Mouse (Mus musculus) left cerebral cortex, postnatal 25 days (tissue): ENCODE results near the gene Inafm2. TPM values are rescaled to one million over a fixed set of nuclear protein-coding genes. Genes with fewer than 3 reads are reported as not detected.

Source experiments
- DNase-seq, 2 experiments: peaks; one replicate each; pipeline ENCODE4 v3.0.0; 2022; ENCODE audit warnings: low spot score in 2 of 2, mixed read lengths in 1 of 2
- intact Hi-C: fragments of 180-260 bp; cut with DNase I; formaldehyde crosslinking; loops from one replicate; pipeline ENCODE4 v1.15.1; 2025
- total RNA-seq, 2 experiments: library from RNA; stranded (reverse); gene quantifications; 2 replicates each; pipeline ENCODE4 v1.2.3; 2021

Inafm2 gene
- 10 to 100 TPM; 38.3 to 39.7 TPM for total RNA-seq

DNA sequence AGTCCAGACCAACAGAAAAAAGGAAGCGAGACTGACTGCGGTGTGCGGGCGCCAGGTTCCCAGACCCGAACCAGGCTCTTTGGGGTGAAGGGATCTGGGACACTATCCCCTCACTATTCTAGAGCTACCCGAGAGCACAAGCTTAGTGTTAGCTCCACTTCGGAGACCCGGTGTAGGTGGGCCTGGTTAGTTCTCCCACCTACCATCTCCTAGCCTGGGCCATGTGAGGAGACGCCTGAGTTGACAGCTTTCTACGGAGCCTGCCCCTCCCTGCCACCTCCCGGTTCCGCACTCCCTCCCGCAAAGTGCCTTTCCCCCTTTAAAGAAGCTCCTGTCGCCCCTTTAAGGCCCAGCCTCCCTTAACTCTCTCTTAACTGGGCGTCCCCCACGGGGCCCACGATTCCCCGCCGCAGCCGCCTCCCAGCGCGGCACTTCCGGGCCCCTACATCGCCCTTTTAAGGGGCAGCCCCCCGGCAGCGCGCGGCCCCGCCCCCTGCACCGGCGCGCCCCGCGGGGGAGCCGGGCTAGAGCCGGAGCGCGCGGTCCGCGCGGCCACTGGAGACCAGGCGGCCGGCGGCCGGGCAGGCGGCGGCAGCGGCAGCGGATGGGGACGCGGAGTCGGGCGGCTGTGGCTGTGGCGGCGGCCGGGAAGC lies at the start of gene Inafm2:
Gene Inafm2, plus strand, starts transcription at position 527 of the 653 bp plus-strand sequence.
- DNase-seq = peak; percentile 91 to 94
- intact Hi-C loops = loop anchor here (2.0 to 5.0 kb wide), 2 partner anchors 43 to 137 kb away; partner anchors contain the start of gene Ankrd63

DNA sequence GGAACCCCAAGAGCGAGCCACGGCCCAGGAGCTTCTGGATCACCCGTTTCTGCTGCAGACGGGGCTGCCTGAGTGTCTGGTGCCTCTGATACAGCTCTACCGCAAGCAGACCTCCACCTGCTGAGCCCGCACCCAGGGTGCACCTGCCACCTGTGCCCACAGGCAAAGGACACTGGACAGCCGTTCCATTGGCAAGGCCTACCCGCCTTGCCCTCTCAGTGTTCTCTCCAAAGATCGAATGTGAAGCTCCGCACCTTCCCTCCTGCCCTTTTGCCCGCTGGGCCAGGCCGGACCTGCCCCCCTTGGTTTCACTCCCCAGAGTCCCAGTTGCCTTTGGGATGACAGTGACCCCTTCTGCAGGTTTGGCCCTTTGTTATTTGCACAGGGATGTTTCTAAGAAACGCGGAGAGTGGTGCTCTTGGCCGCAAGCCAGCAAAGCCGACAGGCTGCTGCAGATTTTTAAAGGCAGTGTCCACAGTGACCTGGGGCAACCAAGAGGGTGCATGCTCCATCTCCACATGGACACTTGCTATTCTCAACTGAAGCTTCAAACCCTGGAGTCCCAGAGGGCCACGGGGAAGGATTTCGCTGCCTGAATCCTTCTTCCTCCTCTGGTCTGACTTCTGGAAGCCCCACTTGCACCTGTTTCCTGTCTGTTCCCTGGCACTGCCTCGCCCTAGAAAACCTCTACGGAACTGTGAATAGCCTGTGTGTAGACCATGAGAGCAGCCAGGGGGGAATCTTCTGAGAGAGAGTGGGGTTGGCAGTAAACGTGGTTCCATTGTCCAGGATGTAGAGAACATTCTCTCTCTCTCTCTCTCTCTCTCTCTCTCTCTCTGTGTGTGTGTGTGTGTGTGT lies 48.9 kb upstream of the Inafm2 start:
- DNase-seq = no peak
- intact Hi-C loops = loop anchor here (2.0 kb wide), 1 partner anchor 432 kb away; no protein-coding TSS in a partner anchor

DNA sequence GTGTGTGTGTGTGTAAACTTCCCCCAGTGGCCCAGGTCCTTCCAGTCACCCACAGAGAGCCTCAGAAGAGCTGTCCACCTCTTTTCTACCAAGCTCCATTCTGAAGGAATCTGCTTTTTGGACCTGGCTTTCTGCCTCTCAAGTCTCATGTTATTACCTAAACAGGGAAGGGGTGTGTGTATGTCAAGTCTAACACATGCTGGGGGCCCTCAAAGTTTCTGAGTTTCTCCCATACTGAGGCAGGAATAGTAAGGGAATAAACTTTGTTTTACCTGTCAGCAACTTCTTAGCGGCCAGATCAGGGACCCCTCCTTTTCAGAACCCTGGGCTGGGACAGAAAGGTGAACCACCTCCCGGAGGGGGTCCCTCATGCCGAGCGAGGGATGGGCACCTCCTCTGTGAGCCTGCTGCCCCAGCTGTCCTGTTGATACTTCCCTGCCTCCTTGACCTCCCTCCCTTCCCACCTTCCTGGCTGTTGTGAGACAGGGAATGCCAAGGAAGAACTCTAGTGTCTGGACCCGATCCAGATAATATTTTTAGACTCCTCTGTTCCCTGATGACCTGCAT lies 48.2 kb upstream of the Inafm2 start:
- intact Hi-C loops = loop anchor here (2.0 kb wide), 1 partner anchor 433 kb away; no protein-coding TSS in a partner anchor
- no peak for DNase-seq

DNA sequence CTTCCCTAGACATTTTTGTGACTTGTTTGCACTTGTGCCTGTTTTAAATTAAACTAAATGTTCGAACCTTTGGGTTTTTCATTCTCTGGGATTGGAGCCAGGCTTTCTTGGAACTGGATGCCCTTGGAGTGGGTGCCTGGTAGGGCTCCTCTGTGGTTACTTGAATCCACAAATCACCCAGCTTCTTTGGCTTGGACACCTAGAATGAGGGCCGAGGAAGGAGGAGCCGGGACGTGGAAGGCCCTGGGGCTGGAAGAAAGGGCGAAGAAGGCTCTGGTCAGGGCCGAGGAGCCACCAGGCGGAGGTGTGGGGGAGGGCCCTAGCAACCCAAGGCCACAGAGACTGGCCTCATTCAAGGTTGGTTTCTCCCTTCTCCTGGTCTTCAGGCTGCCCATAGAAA lies 47.6 kb upstream of the Inafm2 start:
- intact Hi-C loops = loop anchor here (2.0 kb wide), 1 partner anchor 433 kb away; no protein-coding TSS in a partner anchor
- no peak for DNase-seq

DNA sequence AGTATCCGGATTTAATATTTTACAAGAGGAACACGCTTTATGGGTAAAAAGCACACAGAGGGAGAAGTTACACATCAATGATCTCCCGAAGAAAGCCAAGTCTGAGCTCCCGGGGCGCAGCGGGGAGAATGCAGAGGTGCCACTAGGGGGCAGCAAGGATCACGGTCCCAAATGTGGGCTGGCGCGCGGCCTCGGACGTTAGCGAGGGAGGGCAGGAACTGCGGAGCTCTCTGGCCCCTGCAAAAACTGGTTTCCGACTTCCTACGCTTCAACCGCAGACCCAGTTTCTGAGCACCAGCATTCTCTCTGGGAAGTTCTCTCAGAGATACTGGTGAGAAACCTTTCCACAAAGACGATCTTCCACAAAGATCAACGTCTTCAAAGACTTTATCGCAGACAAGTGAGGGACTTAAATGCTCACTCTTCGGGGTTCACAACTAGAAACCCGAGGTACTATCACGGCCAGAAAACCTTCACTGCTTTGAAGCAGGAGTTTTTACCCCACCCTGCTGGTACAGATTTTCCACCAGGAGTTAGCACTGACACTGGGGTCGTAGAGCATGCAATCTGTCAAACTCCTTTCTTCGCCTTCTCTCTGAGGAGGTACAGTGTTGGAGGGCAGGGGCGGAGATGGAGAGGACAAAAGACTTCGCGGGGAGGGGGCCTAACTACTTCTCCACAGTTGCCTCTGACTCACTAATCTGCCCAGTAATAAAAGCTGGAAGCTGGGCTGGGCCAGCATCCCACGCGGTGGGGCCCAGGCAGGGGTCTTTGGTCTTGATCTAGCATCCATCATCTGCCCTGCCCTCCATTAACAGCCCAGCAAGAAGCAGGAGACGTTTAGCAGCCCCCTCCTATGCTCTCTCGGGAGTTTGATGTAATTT lies 45.1 kb upstream of the Inafm2 start:
- DNase-seq = peak; percentile 72 to 74
- intact Hi-C loops = loop anchor here (2.0 to 5.0 kb wide), 2 partner anchors 47 to 182 kb away; partner anchors contain the start of gene Inafm2

DNA sequence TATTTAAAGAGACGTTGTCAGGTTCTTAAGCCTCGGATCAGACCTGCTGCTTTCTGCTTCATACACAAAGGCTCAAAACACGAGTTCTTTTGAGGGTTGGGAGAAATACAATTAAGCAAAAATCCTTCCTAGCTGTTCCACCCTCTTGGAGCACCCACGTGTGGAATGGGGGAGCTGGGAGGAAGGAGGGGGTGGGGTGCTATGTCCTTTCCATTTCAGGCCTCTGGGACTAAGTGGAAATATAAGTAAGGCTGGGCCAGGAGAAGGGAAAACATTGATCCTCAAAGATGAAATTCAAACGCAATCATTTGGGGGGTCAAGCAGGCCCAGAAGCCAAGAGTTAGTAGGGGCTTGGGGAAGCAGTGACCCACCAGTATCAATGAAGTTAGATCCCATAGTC lies 44.4 kb upstream of the Inafm2 start:
- intact Hi-C loops = loop anchor here (2.0 to 5.0 kb wide), 2 partner anchors 46 to 182 kb away; partner anchors contain the start of gene Inafm2
- peak in 1 of 2 experiments; percentile 40 for DNase-seq

DNA sequence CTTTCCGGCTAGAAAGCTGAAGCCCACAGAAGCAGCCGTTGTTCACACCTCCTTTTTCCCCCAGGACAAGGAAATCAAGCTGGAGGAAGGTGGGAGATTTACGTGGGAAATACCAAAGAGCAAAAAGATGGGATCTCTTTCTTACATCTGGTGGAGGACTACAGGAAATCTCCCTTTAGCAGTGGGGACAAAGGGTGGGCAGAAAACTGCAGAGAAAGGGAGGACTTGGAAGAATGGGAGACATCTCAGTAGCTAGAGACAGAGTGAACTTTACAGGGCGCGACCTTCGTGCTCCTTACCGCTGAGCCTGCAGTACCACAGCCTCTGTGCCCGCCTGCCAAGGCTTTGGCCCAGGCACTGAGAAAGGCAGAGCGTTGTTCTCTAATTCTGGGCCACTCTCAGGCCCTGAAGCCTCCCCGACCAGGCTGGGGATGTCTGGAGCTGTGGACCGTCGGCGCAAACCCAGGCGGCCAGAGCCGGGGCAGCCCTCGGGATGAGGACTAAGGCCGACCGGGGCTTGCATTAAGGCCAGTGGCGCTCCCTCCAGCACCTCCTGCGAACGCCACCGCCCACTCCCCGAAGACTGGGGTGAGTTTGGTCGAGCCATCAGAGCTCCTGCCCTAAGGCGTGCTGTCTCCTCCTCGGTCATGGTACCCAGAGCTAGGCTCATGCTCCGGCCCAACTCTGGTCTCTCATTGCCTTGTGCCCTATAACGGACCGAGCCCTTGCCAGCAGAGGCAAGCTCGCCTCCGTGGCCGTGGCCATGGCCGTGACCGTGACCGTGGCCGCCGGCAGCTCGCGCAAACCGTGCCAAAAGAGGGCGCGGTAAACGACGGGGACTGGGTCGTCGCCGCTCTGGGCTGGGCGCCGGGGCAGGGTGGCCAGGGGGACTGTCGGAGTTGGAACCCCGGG lies 43.3 kb upstream of the Inafm2 start:
- no peak for DNase-seq
- intact Hi-C loops = loop anchor here (1.0 to 5.0 kb wide), 3 partner anchors 28 to 181 kb away; partner anchors contain the start of gene Inafm2

DNA sequence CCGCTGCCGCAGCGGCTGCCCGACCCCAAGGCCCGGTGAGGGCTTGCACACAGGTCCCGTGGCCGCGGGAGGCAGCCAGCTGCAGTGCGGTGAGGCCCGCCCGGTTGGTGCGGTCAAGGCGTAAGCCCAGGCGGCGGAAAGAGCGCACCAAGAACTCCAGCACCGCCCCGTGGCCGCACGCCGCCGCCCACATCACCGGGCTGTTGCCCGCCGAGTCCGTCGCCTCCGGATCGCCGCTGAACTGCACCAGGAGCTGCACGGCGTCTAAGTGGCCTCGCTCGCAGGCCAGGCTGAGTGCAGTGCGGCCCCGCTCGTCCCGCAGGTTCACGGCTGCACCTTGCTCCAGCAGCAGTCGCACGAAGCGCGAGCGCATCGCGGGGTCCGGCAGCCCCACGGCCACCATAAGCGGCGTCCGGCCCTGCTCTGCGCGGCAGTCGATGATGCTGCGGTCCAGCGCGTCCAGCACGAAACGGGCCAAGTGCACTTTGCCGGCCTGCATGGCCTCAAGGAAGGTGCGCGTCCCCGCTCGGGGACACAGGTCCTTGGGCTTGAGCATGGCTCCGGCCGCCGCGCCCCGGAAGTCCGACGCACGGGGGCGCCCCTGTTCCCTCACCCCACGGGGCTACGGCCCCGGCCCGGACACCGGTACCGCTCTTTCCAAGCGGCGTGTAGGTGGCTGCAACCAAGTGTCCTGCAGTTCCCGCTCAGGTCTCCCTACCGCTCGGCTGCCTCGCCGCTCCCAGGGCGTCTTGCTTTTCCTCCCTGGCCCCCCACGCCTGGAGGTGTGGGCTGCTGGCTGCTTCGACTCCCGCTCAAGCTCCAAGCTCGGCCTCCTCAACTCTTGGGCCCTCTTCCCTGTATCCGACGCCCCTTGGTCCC lies 42.4 kb upstream of the Inafm2 start:
- no peak for DNase-seq
- intact Hi-C loops = loop anchor here (1.0 to 5.0 kb wide), 2 partner anchors 27 to 44 kb away; partner anchors contain the start of gene Inafm2

DNA sequence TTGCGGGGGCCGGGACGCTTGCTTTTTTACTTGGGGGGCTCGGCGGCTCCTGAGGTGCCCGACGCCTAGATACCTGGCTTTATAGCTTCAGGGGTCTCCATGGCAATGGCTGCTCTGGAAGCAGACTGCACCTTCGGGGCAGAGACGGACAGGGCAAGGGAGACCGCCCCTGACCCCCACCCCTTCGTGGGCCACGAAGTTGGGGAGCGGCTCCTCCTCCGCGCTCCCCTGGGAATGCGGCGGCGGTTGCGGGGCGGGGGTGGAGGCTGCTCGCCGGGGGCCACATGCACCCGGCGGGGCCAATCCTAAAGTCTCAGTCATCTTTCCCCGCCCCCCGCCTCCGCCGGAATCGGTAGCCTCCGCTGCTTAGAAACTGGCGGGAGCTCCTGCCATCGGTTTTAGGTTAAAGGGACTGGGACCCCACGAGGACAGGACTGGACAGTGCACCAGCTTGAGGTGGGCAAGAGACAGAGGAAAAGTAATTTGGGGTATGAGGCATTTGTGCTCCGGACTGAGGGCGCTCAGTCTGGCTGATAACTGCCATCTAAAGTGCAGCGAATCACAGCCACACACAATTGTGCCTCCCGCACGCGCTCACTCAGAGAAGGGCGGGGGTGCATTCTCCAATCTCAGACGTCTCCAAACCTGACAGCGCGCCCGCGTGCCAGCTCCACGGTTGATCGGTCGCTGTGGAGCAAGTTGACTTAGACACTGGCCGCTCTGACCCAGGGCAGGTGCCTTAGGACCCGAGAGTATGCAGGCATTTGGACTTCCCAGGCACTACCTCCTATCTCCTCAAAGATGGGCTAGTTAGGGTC lies 41.4 kb upstream of the Inafm2 start, which contains the start of gene Ankrd63:
Gene Ankrd63, minus strand, starts transcription at position 51 of the 818 bp plus-strand sequence.
- peak in 1 of 2 experiments; percentile 48 for DNase-seq
- intact Hi-C loops = loop anchor here (5.0 kb wide), 1 partner anchor 43 kb away; the partner anchor contains the start of gene Inafm2

DNA sequence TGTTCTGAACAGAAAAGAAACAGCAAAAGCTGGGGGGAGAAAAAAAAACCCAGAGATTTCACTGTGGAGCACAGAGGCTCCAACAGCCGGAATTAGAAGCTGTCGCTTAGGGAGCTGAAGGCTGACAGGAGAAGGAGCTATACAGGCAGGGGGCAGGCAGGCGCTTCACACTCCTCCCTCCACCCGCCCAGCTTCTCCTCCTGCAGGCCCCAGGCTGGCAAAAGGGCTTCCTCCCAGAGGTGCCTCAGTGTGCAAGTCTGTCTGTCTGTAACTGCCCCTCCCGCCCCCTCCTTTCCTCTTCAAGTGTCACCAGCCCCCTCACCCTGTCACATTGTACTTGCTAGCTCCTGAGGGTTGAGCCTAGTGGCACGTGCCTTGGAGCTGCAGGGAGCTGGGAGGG lies 39.1 kb upstream of the Inafm2 start:
- intact Hi-C loops = no loop called here
- DNase-seq = peak in 1 of 2 experiments; percentile 68

DNA sequence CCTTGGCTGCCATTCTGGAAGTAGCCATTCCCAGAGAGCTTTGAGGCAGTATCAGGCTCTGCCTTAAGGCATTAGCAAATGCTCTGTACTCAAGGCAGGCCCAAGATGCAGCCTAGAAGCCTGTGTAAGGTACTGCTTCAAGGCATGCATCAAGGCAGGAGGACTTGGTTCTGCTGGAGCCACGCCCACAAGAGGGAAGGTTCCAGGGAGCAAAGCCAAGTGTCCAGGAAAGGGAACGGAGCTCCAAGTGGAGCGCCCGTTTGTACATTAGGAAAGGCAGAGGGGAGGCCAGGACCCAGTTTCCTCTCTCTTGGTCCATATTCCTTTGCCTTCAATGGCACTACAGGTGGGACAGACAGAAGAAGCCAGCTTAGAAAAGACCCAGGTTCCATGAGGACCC lies 37.1 kb upstream of the Inafm2 start:
- intact Hi-C loops = no loop called here

DNA sequence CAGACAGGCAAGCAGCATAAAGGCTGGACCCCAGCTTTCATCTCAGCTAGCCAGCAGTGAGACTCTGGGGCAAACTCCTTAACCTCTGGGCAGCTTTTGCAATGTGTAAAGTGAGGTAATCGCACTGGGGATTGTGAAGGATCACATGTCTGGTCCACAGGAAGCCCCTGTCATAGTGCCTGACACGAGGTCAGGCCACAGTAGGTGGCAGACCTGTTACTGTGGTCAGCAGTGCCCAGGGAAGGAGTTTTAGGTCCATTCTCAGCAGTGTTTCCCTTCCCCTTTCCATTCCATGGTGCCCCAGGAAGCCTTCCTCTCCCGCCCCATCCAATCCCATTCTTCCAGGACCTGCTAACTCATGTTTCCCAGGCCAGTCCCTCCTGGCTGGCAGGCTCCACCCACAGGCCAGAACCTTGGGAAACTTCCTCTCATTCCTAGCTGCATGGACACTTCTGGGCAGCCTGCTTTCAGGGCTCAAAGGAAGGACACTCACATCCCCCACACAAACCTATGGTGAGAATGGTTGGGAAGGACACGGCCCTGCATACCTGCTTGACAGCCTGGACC lies 35.8 kb upstream of the Inafm2 start:
- intact Hi-C loops = no loop called here
- no peak for DNase-seq

More for the DNA sequence above, 37.1 kb upstream of the Inafm2 start:
- no peak for DNase-seq

DNA sequence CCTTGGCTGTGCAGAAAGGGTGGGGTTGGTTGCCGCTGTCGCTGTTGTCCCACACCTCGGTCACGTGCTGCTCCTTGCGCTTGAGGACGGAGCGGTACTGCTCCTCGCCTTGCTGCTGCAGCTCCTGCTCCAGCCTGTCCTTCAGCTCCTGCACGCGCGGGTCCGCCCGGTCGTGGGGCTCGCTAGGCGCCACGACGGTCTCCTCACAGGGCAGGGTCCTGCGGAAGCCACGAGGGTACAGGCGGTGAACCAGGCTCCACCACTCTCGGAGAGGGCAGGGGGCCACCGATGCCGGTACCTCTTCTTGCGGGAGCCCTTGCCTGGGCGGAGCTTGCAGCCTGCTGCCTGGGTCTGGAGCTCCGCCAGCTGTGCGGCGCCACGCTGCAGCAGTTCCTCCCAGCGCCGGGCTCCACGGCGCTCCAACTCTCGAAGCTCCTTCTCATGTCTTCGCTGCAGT lies 34.5 kb upstream of the Inafm2 start:
- intact Hi-C loops = no loop called here
- DNase-seq = peak; percentile 58 to 63

DNA sequence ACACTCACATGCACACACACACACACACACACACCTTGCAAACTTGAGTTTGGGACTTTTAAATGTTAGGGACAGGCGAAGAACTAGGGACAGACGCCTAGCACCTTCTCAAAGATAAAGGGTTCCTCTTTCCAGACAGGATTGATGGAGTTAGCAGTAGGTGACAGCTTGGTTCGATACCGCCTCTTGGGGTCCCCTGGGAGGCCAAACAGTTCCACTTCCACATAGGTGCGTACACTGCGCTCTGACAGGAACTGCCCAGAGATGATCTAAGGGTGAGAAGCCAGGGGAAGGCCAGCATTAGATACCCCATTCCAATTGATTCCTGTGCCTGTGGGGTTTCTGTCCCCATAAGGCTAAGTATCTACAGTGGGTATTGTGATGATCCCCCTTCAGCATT lies 31.9 kb upstream of the Inafm2 start:
- intact Hi-C loops = no loop called here
- no peak for DNase-seq

DNA sequence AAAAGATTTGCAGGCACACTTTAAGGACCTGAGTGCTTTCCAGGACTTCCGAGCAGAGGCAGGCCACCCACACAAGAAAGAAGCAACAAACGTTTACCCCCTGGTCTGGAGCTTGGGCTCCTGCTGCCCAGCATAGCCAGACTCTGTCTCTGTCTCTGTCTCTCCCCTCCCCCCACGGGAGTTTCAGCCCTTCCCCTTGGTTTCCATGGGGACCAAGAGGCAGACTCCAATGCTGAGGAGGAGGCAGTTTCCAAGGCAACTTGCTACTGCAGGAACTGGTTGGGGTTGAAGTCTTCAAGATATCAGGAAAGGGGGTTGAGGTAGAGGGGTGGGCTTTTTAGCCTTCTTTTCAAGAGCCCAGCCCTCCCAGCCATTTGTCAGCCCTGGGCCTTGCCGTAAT lies 31.3 kb upstream of the Inafm2 start:
- DNase-seq = peak; percentile 77 to 91
- intact Hi-C loops = no loop called here

DNA sequence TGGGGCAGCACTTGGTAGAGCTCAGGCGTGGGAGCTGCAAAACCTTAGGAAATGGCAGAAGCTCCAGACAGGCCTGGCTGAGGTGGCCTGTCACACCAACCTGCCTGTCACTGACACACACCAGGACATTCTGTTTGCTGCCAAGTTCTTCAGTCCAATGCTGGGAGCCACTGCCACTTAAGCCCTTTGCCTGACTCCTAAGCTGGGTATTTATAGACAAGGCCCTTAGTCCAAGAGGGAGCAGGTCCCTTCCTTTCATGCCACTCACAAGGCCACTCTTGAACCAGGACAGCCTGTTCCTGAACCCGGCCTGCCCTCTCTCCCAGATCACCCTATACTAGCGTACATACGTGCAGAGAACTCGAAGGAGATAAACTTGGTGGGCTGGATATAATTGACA lies 28.9 kb upstream of the Inafm2 start:
- DNase-seq = no peak
- intact Hi-C loops = no loop called here
